Mouse (Mus musculus) testis, adult 2 months (tissue): ENCODE results near the gene Acot11. TPM values are rescaled to one million over a fixed set of nuclear protein-coding genes. Genes with fewer than 3 reads are reported as not detected.

Experiments used
- H3K27ac ChIP-seq: fragments of 200-500 bp; 2 replicates; pipeline ENCODE4 v1.5.1; 2012; ENCODE audit warnings: low read depth, low read length; ENCODE audit not compliant: control insufficient read depth, insufficient read depth
- H3K27me3 ChIP-seq: fragments of 200-500 bp; 2 replicates; pipeline ENCODE4 v1.6.1; 2012; ENCODE audit warnings: mild to moderate bottlenecking, low read length, moderate library complexity; ENCODE audit not compliant: control insufficient read depth, insufficient read depth
- H3K36me3 ChIP-seq: fragments of 200-500 bp; 2 replicates; pipeline ENCODE4 v1.6.1; 2012; ENCODE audit warnings: mild to moderate bottlenecking, low read length; ENCODE audit not compliant: control insufficient read depth, insufficient read depth
- H3K4me1 ChIP-seq: fragments of 200-500 bp; 2 replicates; pipeline ENCODE4 v1.6.1; 2012; ENCODE audit warnings: low read length; ENCODE audit not compliant: control insufficient read depth, insufficient read depth
- H3K4me3 ChIP-seq: fragments of 200-500 bp; 2 replicates; pipeline ENCODE4 v1.5.1; 2012; ENCODE audit warnings: low read depth, mild to moderate bottlenecking, low read length, moderate library complexity, mixed read lengths; ENCODE audit not compliant: control insufficient read depth
- CTCF ChIP-seq: fragments of 200-500 bp; IDR thresholded peaks from 2 replicates; pipeline ENCODE4 v1.5.1; 2012; ENCODE audit warnings: low read depth, mild to moderate bottlenecking, inconsistent platforms, low read length, moderate library complexity; ENCODE audit not compliant: control insufficient read depth, insufficient read depth, insufficient replicate concordance
- POLR2A ChIP-seq: fragments of 200-500 bp; IDR thresholded peaks from 2 replicates; pipeline ENCODE4 v1.6.1; 2012; ENCODE audit warnings: low read depth, mild to moderate bottlenecking, inconsistent platforms, low read length, moderate library complexity; ENCODE audit not compliant: control insufficient read depth
- polyA plus RNA-seq: library from polyadenylated mRNA; depleted of rRNA; stranded (reverse); fragments of >200 nt; gene quantifications from 2 replicates; pipeline ENCODE4 v1.2.3, GENCODE M21; 2012

Acot11 gene
- polyA plus RNA-seq, 1 experiment, result 0.93 TPM

- no peak for TF ChIP-seq CTCF
- no peaks in the 10 kb centered on the region; the same call in 1 of the 2 replicates for H3K4me1 ChIP-seq
- no peak overlapping the region for H3K4me3 ChIP-seq
- no peaks in the 10 kb centered on the region for H3K36me3 ChIP-seq
- no peaks in the 10 kb centered on the region for H3K27me3 ChIP-seq
- H3K27ac ChIP-seq, result no peak overlapping the region
Measured at GRCm38 (mm10) chr4:106819404-106819803, 14.6 kb upstream of the Acot11 start.

DNA sequence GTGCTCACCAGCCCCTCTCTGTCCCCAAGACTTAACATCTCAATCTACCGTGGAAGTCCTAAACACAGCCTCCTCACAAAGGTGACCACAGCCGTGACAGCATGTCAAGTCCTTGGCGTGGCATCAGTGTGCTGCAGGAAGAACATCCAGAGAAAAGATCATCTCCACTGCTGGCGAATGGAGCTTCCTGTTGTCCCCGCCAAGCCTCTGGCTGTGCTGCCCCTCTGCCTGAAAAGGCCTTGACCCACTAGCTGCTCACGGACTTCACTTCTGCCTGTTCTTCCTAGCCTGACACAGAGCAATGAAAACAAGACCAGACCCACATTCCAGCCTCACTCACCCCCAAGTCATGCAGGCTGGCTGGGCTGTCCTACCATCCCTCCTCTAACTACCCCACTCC, 13.5 kb upstream of the Acot11 start:
- Histone ChIP-seq H3K27ac (peak overlapping the region; percentile 57; the same call in 1 of the 2 replicates), H3K4me1 (no peaks in the 10 kb centered on the region; the same call in 1 of the 2 replicates), H3K4me3 (no peak overlapping the region), H3K27me3 (no peaks in the 10 kb centered on the region), H3K36me3 (no peaks in the 10 kb centered on the region)
- TF ChIP-seq CTCF (no peak), POLR2A (no peak)

DNA sequence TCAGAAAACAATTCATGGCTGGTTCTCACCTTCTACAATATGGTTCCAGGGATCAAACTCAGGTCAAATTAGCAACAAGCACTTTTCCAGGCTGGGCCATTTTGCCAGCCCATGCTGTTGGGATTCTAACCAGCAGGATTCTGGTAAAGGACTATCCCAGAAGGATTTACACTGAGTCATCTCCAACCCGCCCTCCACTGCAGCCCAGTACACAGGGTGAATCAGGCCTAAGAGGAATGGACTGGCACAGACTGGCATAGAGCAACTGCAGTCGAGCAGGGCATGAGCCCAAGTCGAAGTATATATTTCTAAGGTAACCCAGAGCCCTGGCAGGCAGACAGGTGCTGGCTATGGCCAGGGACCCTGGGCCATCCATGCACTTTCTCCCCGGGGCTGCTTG, 12.2 kb upstream of the Acot11 start:
- Histone ChIP-seq H3K4me1 (no peaks in the 10 kb centered on the region; the same call in 1 of the 2 replicates), H3K36me3 (no peaks in the 10 kb centered on the region), H3K27me3 (no peaks in the 10 kb centered on the region), H3K4me3 (no peak overlapping the region), H3K27ac (no peak overlapping the region)
- TF ChIP-seq CTCF (no peak), POLR2A (no peak)

- Histone ChIP-seq H3K27ac (no peak overlapping the region), H3K36me3 (no peaks in the 10 kb centered on the region), H3K4me1 (no peaks in the 10 kb centered on the region; the same call in 1 of the 2 replicates), H3K27me3 (no peaks in the 10 kb centered on the region), H3K4me3 (no peak overlapping the region)
- no peak for TF ChIP-seq POLR2A
- no peak for TF ChIP-seq CTCF
Measured at GRCm38 (mm10) chr4:106815396-106816324, 10.9 kb upstream of the Acot11 start.

- no peak overlapping the region for H3K27ac ChIP-seq
- no peaks in the 10 kb centered on the region for H3K36me3 ChIP-seq
- H3K27me3 ChIP-seq, result no peaks in the 10 kb centered on the region
- no peak overlapping the region for H3K4me3 ChIP-seq
- TF ChIP-seq CTCF (no peak), POLR2A (no peak)
- no peaks in the 10 kb centered on the region for H3K4me1 ChIP-seq
Measured at GRCm38 (mm10) chr4:106811162-106811561, 6.4 kb upstream of the Acot11 start.

DNA sequence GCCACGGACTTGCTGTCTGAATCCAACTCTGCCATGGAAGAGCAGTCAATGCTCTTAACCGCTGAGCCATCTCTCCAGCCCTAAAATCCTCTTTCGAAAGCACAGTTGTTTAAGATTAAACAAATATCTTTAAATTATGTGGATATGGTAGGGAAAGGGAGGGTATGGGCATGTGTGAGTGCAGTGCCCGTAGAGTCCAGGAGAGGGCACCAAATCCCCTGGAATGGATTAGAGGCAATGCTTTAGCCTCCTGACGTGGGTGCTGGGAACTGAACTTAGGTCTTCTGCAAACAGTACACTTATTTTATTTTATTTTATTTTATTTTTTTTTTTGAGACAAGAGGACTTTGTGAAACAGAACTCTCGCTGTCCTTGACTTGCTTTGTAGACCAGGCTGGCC, 5.2 kb upstream of the Acot11 start:
- no peaks in the 10 kb centered on the region for H3K4me1 ChIP-seq
- no peaks in the 10 kb centered on the region for H3K36me3 ChIP-seq
- peak; percentile 74; the same call in 1 of the 2 replicates for TF ChIP-seq CTCF
- no peak for TF ChIP-seq POLR2A
- no peaks in the 10 kb centered on the region for H3K27me3 ChIP-seq
- no peak overlapping the region for H3K4me3 ChIP-seq
- H3K27ac ChIP-seq, result no peak overlapping the region

- no peak overlapping the region for H3K27ac ChIP-seq
- no peak overlapping the region for H3K4me3 ChIP-seq
- TF ChIP-seq CTCF (no peak), POLR2A (no peak)
- H3K27me3 ChIP-seq, result no peaks in the 10 kb centered on the region
- H3K36me3 ChIP-seq, result no peaks in the 10 kb centered on the region
- H3K4me1 ChIP-seq, result no peaks in the 10 kb centered on the region; the same call in 1 of the 2 replicates
Measured at GRCm38 (mm10) chr4:106807287-106807686, 2.5 kb upstream of the Acot11 start.
